Mouse (Mus musculus) B cell, adult 2 months (primary cell): ENCODE data around the gene Mrpl46.

ENCODE experiments used
- DNase-seq, 2 experiments: peaks; one replicate each; pipeline ENCODE4 v3.0.0; 2022

Gene Mrpl46

DNA sequence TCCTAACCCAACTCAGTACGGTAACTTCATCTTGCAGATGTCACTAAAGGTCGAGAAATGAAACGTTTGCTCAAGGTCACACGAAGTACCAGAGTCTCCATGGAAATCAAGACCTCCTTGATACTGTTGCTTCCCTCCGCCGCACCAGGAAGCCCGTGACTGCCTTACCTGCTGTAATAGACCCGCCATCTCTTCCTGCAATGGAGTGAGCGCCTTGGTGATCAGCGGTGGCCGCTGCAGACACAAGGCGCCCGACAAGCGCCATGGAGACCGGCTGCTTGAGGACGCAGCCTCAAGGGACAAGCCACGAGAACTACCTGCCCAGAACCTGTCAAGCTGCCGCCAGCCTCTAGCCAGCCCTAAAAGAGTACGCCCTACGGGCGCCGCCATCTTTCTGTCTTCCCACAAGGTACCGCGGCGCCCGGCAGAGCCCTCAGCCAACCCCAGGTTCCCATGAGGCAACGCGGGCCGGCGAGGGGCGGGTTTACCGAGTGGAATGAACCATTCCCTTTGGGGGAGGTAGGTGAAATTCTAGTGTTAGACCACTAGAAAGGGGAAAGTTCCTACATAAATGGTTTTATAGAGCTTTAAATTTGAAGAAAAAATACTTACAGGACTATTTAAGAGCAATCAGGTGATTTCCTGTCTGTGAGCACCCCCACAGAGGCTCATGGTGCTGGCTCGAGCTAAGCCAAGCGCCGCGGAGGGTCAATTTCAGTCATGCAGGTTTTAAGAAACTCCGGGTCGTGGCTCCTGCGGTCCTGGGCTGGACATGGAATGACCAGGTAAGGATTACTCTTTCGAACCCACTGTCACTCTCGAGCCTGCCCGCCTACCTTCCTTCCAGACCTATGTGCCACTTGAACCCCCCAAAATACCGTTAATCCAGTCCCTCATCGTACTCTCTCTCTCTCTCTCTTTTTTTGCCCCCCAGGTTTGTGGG lies at the start of gene Mrpl46, which contains the start of gene Mrps11:
Gene Mrpl46 (minus strand): TSS at position 893 of the 943 bp plus-strand sequence.
Gene Mrps11 (plus strand): TSS at position 481 of the 943 bp plus-strand sequence.
- peak; percentile 91 for DNase-seq

DNA sequence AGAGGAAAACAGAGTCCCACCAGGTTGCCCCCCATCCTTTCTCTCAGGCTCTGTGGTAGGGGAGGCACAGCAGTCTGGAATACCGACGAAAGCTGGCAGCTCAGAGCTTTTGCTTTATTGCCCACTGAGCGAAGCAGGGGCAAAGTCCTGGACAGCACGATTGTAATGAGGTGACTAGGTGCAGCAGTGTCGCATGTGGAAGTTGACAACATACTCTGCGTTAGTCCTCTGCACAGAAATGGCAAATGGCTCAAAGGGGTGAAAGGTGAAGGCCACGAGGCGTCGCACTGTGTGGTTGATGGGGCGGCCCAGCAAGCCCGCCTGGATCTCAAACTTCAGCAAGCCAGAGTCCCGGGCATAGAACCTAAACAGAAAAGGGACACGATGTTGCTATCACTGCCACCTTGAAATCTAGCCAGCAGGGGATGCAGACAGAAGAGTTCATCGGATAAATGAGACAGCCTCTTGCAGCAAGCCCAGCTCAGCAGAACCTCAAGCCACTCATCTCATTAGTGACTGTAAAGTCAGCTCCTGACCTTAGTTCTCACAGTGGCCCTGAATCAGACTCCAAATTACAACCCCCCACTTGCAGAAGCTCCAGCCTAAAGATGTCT lies 44.5 kb upstream of the Mrpl46 start:
- DNase-seq = no peak

DNA sequence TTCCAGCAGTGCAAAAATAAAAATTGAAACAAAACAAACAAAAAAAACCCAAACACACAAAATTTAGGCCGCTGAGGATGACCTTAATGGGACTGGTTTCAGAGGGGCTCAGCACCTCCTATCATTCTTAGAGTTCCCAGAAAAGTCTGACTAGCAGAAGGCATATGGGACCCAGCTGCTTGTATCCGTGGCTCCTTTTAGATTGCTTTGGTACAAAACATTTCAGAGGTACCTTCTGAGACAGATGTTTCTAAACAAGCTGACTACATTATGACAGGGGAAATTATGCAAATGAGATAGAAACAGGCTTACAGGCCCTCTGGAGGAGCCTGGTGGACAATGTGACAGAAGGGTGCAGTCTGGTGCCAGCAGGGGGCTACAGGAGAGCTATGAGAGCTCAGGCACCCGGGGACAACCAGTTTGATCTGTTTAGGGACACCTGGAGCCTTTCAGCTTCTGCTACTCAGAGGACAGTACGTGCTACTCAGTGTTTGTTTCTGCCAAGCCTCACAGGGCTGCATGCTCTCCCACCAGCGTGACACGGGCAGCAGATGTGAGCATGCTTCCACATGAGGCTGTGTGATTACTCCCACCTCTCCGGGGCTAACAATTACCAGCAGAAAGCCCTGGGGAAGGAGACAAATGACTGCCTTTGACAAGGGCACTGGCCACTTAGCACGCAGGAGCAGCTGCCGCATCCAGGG lies 43.5 kb upstream of the Mrpl46 start:
- no peak for DNase-seq

DNA sequence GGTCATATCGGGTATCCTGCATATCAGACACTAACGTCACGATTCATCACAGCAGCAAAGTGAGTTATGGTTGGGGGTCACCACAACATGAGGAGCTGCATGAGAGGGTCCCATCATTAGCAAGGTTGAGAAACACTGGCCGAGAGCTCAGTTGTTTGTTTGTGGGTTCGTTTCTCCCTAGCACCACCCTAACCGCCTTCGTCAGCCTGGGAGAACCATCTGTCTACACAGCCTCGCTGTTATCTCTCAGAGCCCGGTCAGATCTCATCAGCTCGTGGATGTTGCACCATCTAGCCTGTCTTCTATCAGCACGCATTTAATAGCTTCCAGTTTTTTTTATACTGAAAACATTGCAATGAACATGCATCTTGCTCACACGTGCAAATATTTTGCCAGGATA lies 35.0 kb upstream of the Mrpl46 start:
- no peak for DNase-seq

DNA sequence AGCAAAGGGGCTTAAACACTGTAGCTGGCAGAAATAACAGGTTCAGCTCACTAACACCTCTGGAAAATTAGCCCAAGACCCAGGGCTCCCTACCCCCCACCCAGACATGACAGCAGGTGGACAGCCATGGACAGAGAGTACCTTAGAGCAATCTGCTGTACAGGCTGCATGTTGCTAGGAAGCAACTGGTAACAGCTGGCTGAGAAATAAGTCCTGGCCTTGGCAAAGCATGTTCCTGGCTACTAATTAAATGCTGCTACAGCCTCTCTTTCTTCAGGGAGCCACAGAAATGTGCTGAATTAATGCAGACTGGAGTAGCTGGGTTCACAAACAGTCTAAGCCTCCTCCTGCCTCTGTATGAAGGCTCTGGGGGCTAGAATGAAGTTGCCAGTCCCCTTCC lies 31.4 kb upstream of the Mrpl46 start:
- no peak for DNase-seq

DNA sequence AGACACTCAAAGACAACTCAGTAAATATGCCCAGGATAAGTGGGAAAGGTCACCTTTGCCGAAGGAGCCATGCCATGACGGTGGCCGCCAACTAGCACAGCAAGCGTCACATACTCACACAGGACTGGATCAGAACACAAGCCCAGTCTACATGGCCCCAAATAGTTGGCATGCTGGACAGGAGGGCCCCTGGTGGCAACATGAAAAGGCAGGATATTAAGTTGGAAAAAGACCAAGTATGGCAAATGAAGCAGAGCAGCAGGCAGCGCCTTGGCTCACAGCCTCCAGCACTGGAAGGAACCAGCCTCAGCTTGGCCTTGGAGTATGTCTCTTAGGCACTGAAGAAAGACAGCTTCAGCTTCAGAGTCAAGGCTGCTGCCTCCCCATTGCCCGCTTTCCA lies 30.5 kb upstream of the Mrpl46 start:
- no peak for DNase-seq

DNA sequence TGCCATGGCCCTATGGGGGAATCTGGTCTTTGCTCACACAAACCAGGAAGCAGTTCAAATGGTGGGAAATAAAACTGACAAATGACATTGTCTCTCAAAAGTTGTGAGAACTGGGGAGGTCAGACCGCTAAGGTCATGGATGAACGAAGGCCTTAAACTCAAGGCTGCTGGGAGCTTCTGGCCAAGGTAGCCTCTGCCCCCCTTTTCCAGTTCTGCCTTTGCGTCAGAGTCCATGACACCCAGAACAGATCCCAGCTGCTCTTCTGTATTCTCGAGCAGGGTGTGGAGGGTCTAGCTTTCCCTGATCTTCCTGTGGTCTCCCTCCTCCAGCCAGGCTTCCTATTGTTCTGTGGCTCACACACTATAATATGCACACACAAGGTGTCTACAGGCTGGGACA lies 23.9 kb upstream of the Mrpl46 start:
- DNase-seq = no peak

DNA sequence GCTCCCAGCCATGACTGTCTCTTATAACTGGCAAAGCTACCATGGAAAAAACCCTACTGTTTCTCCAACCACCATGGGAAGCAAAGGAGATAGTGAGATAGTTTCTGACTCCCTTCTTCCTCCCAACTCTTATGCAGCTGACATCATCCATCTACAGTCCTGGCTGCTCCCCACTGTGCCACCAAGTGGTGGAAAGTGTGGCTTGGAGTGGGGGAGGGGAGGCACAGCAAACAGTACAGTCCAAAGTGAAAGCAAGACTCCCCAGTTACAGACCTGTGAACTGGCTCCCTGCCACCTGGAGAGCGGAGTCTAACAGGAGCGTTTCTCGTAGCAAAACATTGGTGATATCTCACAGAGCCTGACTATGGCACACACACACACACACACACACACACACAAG lies 20.5 kb upstream of the Mrpl46 start:
- DNase-seq = no peak

DNA sequence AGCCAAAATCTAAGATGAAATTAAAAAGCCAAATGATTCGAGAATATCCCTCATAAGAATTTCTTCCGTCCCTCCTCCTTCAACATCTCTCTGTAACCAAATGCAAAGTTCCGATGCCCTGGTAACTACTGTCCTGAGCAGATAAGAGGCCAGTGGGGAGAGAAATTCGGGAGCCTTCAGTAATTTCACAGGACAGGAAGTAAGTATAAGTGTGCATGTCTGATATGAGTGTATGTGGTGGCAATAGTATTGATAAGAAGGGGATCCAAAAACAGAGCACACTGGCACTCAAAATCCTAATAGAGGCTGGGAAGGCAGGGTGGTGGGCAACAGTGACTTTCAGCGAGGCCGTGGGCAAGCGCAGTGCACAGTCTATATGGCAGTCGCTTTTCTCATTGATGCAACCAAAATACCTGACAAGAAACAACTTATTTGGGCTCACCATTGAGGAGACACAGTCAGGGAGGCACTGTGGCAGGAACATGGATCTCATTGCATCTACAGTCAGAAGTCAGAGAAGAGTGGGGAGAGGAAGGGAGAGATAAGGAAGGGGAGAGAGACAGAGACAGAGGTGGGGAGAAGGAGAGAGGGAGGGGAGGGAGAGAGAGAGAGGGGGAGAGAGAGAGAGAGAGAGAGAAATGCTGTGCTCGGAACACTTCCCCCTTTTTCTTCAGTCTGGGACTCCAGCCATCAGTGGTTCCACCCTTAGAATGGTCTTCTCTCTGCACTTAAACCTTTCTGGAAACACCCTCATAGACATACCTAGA lies 16.6 kb upstream of the Mrpl46 start:
- DNase-seq = no peak

DNA sequence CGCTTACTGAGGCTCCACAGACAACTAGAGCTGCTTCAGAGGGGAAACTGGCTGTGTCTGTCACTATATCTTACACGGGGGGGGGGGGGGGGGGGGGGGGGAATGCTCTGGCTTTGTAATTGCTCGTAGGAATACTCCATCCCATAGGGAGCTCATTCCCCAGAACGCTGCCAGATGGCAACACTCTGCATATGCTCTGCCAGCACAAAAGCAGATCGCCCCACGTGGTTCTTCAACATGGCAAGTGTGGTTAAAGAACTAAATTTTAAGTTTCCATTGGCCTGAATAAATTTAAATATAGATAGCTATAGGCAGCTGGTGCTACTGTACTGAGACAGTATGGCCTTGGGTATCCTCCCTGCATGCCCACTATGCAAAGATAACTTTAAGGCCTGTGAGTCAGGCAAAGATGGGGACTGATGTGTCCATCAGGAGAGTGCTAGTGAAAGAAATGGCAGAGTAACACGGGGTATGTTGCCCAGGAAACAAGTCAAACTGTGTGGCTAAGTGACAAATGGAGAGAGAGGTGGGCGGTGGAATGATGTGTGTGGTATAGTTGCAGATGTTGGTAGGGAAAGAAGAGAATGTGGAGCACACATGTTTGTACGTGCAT lies 14.6 kb upstream of the Mrpl46 start:
- no peak for DNase-seq

DNA sequence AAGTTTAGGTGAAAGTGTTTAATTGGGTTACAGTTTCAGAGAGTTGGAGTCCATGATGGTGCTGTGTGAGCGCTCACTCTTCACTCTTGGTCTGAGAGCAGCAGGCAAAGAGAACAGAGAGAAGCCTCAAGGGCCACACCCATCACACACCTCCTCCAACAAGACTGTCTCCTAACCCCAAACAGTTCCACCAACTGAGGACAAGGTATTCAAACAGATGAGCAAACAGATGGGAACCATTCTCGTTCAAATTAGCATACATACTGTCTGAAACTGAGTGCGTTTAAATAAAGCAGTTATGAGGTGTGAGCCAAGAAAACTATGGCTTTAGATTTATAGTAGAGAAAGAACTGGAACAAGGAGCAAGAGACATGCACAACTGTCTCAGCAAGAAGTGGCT lies 13.3 kb upstream of the Mrpl46 start:
- no peak for DNase-seq

DNA sequence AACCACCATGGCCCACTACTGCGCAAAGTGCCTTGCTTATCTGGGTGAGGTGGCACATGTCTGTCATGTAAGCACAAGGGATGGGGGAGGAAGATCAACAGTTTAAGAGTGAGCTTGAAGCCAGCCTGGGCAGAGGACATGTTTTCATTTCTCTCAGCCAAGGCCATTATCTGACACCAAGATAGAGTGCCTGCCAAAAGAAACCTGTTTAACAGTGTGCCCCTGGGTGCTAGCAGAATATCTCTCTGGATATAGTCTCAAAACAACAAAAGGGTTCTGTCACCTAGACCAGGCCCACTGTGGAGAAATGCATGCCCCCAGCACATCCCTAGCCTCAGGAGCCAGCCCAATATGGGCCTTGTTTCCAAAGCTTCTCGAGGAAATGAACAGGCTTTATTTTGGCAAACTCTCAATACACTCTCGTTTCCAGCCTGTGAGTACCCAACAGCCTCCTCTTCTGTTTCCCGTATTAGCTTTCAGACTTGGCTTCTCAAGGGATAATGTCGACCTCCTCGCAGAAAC lies 11.3 kb upstream of the Mrpl46 start:
- DNase-seq = no peak

DNA sequence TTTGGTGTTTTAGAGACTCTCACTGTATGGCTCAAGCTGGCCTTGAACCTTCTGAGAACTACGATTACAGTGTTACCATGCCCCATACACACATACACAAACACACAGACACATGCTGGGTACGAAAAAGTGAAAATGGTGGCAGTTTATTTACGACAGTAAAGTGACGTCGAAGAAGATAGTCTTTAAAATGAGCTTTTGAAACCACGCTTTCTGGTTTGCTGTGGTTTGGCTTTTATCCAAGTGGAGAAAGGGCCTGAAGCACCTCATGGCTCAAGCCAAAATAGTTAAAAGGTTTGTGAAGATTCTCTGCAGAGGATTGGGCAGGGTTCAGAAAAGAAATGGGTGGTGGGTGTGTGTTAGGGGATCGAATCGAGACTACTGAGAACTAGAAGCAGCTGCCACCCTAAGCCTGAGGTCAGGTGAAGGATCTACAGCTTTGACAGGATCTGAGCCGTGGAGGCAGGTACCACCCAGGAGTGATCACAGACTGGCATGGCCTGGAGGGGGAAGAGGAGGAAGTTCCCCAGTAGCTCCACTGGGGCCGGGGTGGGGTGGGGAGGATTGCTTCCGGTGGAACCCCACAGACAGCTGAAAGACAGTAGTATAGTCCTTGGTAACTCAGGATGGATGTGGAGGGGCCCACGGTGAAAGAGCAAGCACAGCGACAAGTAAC lies 10.7 kb upstream of the Mrpl46 start:
- DNase-seq = no peak

DNA sequence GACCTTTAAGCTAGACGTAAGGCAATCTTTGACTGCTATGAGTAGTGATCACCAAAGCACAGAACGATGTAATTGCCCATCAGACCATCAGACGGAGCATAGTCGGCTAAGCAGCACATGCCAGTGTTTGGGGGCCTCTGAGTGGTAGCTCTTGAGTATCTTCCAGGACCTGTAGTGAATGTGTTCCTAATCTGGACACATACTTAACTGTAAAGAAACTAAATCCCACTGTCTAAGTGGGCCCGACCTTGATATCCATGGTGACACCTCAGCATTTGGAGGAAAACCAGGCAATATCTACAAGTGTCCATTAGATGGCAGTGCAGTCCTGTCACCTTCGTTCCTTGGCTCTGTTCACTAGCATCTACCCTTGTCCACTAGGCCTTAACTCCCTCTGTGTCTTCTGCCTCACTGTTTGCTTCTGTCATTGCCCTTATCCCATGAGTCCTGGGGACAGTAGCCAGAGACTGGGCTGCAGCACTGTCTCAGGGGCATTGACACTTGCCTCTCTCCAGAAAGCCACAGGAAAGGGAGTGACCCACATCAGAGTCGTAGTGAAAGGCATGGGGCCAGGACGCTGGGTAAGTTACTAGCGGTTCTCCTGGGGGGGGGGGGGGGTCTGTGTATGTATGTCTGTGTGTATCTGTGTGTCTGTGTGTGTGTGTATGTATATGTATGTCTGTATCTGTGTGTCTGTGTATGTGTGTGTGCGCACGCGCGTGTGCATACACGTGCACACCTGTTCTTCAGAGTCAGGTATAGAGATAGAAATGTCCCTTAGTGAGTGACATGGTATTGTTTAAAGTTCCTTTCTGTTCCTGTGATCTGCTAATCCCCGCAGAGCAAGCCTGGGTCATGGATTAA lies 8.3 kb upstream of the Mrpl46 start:
- DNase-seq = peak; percentile 48 to 54

DNA sequence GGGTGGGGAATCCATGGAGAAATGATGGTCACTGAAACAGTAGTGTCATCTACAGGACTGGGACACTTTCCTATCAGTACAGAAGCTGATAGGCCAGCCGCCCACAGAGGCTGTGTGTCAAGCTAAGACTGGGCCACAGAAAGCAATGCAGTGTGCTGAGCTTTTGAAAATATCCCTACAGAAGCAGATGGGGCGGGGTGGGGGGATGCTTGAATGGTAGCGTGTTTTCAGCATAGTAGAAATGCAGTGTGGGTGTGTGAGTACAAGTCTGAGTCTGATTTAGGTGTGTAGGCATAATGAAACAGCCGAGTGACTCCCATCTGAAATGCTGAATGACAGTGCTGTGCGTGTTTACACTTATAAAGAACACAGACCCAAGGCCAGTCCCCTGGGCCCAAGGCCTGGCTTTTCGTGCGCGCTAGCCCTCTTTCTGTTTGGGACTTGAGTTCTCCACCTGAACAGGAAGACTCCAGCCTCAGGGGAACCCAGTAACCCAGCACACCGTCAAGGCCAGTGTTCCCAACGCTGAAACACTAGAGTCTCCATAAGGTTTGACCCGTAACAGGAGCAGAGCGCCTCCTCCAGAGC lies 4.6 kb upstream of the Mrpl46 start:
- no peak for DNase-seq

DNA sequence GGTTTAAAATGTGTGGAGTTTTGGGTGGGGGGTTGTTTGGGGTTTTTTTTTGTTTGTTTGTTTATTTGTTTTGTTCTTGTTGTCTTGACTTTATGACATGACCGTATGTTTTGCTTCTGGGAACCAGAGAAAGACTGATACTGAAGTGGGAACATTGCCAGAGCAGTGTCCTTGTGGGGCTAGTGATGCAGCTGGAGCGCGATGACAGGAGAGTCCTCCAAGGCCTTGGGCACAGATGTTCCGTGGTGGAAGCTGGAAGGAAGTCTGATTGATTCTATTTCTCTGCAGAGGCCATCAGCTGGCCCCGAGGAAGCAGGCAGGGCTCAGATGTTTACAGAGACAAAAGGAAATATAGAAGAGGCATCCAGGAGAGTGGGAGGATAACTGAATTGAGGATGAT lies 2.6 kb upstream of the Mrpl46 start:
- no peak for DNase-seq

DNA sequence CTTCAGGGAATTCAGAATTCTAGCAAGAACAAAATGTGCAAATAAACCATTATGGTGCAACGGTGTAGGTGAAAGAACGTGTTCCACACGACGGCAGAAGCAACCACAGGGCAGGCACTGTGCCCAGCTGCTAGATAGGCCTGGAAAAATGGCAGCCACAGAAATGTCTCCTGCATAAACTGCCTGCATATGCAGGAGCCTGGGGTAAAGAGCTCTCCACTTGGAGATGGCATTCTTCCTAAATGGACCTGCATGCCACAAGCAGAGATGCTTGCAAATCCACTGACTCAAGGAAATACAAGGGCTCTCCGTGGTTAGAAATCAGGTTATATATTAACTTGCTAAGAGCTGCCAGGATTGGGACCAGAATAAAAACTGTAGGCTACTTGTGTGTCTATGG lies 4.6 kb downstream of the Mrpl46 start:
- DNase-seq = no peak

DNA sequence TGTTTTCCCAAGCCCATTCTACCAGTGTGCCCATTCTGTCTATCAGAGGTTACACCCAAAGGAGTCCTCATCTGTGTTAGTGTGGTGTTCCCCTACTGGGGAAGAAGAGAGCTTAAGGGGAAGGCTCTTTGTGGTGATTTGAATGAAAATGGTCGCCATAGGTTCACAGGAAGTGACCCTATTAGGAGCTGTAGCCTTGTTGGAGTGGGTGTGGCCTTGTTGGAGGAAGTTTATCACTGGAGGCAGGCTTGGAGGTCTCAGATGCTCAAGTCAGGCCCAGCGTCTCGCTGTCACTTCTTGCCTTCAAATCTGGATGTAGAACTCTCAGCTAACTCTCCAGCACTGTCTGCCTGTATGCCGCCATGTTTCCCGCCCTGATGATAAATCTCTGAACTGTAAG lies 12.4 kb downstream of the Mrpl46 start:
- DNase-seq = no peak

DNA sequence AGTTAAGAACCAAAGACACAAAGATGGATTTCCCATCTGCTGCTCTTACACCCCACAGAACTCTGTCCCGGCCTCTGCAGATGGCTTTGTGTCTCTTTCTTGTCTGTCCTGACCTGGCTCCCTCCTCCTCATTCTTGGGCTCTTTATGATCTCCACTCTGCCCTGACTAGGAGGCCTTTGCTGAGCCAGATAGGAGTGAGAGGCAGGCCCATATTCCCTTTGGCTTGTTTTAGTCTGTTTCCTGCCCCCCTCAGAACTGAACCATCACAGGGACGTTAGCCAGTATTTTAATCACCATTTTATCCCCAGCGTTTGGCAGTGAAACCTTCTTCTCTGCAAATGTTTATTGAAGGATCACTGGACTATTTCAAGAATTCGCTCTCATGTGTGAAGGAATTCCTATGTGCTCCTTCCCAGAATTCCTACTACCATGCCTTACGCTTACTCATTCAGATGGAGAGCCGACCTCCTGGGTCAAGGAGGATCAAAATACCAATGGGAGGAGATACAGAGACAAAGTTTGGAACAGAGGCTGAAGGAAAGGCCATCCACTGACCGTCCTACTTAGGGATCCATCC lies 14.2 kb downstream of the Mrpl46 start:
- no peak for DNase-seq
